Mouse (Mus musculus) spleen, adult 2 months (tissue): ENCODE results near the gene Tmem33.

Experiments used
- CTCF ChIP-seq: fragments of 200-500 bp; IDR thresholded peaks from 2 replicates; pipeline ENCODE4 v1.5.1; 2011; ENCODE audit warnings: mild to moderate bottlenecking, inconsistent platforms; ENCODE audit not compliant: insufficient read depth, insufficient read length, insufficient replicate concordance; ENCODE audit errors: extremely low read depth
- POLR2A ChIP-seq: fragments of 200-500 bp; IDR thresholded peaks from 2 replicates; pipeline ENCODE4 v1.6.1; 2011; ENCODE audit warnings: low read depth, low read length, inconsistent platforms

DNA sequence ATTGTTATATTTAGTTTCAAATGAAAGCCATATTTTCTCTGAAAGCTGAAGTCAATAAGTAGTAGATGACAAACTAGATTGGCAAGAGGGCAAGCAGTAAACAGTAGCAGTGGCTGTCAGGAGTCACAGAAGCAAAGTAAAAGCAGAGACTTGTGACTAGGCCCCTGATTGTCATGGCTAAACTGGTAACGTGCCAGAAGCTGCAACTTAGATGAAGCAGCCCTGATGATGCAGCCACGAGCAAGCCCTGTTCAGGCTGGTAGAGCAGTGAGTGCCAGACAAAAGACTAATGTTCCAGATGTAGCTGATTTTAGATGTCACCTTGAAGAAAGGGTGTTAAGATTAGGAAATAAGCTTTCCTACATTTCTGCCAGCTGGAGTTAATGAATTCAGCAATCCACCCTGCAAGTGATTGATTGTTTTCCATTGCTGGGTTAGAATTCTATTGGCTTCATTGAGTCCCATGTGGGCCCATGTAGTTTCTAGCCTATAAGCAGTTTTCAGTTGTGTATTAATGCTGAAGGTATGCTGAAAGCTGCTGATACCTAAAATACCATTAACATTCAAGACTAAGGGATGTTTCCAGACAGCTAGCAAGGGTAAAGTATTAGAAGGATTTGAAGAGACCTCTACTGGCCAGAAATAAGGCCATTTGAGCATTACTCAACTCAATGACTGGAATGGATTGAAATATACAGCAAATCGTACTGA is 51.6 kb downstream of the Tmem33 start:
- TF ChIP-seq CTCF = no peak
- TF ChIP-seq POLR2A = no peak
